Mouse (Mus musculus): ENCODE data around the gene Trak1. TPM values are rescaled to one million over a fixed set of nuclear protein-coding genes. Genes with fewer than 3 reads are reported as not detected.
A peak's percentile ranks its signal among the peaks of the same experiment; 100 is the strongest.

Trak1 gene
- polyA plus RNA-seq, 1 experiment from 2014 or later: 9.3 TPM

DNA sequence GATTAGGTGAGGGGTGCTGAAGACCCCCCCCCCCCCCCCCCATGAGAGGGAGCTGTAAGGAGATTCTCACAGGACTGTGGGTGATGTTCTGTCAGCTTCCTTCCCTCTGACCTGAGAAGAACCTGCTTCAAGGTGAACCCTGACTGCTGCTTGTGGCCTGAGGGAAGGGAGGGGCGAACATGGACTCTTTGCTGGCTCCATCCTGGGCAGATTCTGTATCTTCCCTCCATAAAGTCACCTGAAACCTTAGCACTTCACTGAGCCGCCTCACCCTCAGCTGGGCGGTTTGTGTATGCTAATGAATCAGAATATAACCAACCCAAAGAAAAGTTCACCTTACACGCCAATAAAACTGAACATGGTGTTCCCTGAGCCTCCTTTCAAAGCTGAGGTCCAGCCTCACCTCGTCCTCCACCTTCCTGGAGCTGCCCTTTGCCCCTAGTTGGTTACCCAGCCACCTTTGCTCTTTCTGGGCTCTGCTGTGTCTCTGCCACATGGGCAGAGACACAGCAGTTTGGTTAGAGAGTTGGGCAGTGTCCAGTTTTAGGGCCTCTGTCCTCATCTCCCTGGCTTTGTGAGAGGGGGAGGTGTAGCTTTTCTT lies 45.3 kb downstream of the Trak1 start:
- Histone ChIP-seq H3K4me1 (ENCODE audit: control insufficient read depth, insufficient read depth, low read length) (peaks cover 13% of the 10 kb centered on the region), H3K4me3 (ENCODE audit: low read depth, low read length) (no peak overlapping the region), H3K36me3 (ENCODE audit: control insufficient read depth, insufficient read depth, low read length) (no peaks in the 10 kb centered on the region), H3K9ac (ENCODE audit: low read length) (no peak overlapping the region), H3K4me2 (ENCODE audit: low read depth, severe bottlenecking) (no peak overlapping the region), H3K27ac (replicated peaks; ENCODE audit: low read depth, low read length) (no peak overlapping the region), H3K27me3 (ENCODE audit: control insufficient read depth, insufficient read depth, low read length) (no peaks in the 10 kb centered on the region), H3K9me3 (ENCODE audit: control insufficient read depth, low read length) (no peaks in the 10 kb centered on the region)
- ATAC-seq (ENCODE audit: insufficient number of reproducible peaks, low FRiP score, low TSS enrichment, low read depth) (no peak), DNase-seq (ENCODE audit: low spot score) (no peak)
- 83% methylated on average over 5 of the region's 5 CpGs for WGBS

DNA sequence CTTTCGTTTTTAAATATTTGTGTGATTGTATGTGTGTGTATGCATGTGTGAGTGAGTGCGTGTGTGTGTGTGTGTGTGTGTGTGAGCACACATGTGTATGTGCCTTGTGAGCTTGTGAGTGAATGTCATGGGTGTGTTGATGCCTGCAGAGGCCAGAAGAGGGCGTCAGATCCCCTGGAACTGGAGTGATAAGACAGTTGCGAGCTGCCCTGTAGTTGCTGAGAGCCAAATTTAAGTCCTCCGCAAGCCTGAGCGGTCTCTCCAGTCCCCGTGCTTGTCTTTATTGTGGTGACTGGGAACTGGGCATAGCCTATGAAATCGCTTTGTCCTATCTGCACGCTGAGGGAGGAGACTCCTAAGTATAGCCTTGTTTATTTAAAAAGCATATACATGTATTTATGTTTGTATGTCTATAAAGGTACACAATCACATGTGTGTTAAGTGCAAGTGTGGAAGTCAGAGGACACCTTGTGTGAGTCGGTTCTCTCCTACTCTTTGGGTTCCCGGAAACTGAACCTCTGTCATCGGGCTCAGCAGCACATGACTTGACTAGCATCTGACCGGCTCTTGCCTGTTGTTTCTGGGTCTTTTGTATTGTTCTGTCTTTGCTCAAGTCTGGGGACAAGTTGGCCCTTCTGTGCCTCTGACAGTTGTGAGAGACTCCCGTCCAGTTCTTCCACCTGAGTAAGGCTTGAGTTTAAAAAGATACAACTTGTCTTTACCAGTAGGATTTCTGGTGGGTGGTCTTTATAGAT lies 46.0 kb downstream of the Trak1 start:
- no peaks in the 10 kb centered on the region for H3K9me3 ChIP-seq (ENCODE audit: control insufficient read depth, low read length)
- 87% methylated on average over 14 of the region's 14 CpGs for WGBS
- H3K27ac ChIP-seq (replicated peaks; ENCODE audit: low read depth, low read length): no peak overlapping the region
- H3K4me2 ChIP-seq (ENCODE audit: low read depth, severe bottlenecking): no peak overlapping the region
- no peak for ATAC-seq (ENCODE audit: insufficient number of reproducible peaks, low FRiP score, low TSS enrichment, low read depth)
- H3K9ac ChIP-seq (ENCODE audit: low read length): no peak overlapping the region
- H3K4me3 ChIP-seq (ENCODE audit: low read depth, low read length): no peak overlapping the region
- no peak for DNase-seq (ENCODE audit: low spot score)
- H3K36me3 ChIP-seq (ENCODE audit: control insufficient read depth, insufficient read depth, low read length): no peaks in the 10 kb centered on the region
- peaks cover 15% of the 10 kb centered on the region for H3K4me1 ChIP-seq (ENCODE audit: control insufficient read depth, insufficient read depth, low read length)
- H3K27me3 ChIP-seq (ENCODE audit: control insufficient read depth, insufficient read depth, low read length): no peaks in the 10 kb centered on the region

DNA sequence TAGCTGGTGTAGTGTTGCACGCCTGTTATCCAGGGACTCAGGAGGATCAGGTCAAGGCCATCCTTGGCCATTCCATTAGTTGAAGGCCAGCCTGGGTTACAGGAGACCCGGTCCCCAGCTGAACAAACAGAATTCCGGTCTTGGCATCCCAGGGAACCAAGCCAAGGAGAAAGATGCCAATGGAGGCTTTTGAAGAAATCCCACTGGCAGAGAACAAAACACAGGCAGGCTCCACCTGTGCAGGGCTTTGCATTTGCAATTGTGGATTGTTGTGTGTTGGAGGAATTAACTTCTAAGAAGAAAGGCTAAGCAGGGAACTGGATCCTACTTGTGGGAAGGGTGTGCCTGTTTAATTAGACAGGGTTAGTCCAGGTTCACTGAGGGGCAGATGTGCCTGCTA lies 47.0 kb downstream of the Trak1 start:
- Histone ChIP-seq H3K4me1 (ENCODE audit: control insufficient read depth, insufficient read depth, low read length) (peaks cover 24% of the 10 kb centered on the region), H3K4me3 (ENCODE audit: low read depth, low read length) (no peak overlapping the region), H3K9me3 (ENCODE audit: control insufficient read depth, low read length) (no peaks in the 10 kb centered on the region), H3K27me3 (ENCODE audit: control insufficient read depth, insufficient read depth, low read length) (no peaks in the 10 kb centered on the region), H3K27ac (replicated peaks; ENCODE audit: low read depth, low read length) (no peak overlapping the region), H3K4me2 (ENCODE audit: low read depth, severe bottlenecking) (no peak overlapping the region), H3K36me3 (ENCODE audit: control insufficient read depth, insufficient read depth, low read length) (no peaks in the 10 kb centered on the region), H3K9ac (ENCODE audit: low read length) (no peak overlapping the region)
- DNase-seq (ENCODE audit: low spot score) (no peak), ATAC-seq (ENCODE audit: insufficient number of reproducible peaks, low FRiP score, low TSS enrichment, low read depth) (no peak)
- WGBS: 80% methylated on average over 3 of the region's 3 CpGs

DNA sequence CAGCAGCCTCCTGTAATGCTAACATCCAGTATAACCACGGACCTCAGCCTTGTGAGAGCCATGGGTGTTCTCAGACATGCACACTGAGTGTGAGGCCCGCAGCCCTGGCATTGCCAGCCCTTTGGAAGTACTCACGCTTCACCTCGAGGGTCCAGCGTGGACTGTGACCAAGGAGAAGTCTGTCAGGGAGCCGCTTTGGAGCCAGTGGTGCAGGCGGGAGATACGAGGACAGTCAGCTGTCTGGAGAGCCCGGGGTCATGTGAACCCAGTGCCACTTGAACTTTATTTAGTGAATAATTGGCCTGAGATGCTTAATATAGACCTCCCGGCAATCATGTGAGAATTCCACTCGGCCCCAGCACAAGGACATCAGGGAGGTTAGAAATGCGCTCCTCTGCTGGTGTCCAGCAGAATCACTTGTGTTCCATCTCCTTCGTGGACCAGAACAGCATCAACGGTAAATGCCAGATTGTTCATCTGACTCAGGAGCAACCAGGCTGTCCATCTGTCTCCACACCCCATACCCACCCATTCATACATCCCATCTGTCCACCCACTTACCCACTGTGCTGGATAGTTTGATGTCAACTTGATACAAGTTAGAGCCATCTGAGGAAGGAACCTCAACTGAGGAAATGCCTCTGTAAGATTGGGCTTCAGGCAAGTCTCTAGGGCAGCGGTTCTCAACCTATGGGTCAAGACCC lies 48.3 kb downstream of the Trak1 start:
- H3K4me3 ChIP-seq (ENCODE audit: low read depth, low read length): no peak overlapping the region
- DNase-seq (ENCODE audit: low spot score) (no peak), ATAC-seq (ENCODE audit: insufficient number of reproducible peaks, low FRiP score, low TSS enrichment, low read depth) (no peak)
- no peaks in the 10 kb centered on the region for H3K36me3 ChIP-seq (ENCODE audit: control insufficient read depth, insufficient read depth, low read length)
- no peak overlapping the region for H3K4me2 ChIP-seq (ENCODE audit: low read depth, severe bottlenecking)
- H3K9ac ChIP-seq (ENCODE audit: low read length): no peak overlapping the region
- peaks cover 24% of the 10 kb centered on the region for H3K4me1 ChIP-seq (ENCODE audit: control insufficient read depth, insufficient read depth, low read length)
- H3K9me3 ChIP-seq (ENCODE audit: control insufficient read depth, low read length): no peaks in the 10 kb centered on the region
- no peaks in the 10 kb centered on the region for H3K27me3 ChIP-seq (ENCODE audit: control insufficient read depth, insufficient read depth, low read length)
- H3K27ac ChIP-seq (replicated peaks; ENCODE audit: low read depth, low read length): no peak overlapping the region
- WGBS: 92% methylated on average over 15 of the region's 15 CpGs

DNA sequence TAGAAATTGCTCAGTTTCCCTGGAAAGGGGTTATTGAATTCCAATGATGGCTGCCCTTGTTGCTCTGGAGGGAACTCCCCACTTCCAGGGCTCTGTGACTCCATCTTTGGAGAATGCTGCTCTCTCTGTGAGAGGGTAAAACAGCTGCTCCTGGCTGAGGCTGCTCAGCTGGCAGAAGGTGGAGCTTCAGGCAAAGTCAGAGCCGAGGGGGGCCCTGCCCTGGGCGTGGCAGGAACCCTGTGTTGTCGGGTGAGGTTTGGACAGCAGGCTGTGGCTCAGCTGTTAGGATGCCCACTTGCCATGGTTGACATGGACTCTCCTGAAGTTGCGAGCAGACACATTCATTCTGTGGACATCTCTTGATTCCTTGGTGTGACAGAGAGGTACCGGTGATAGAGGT lies 49.3 kb downstream of the Trak1 start:
- H3K36me3 ChIP-seq (ENCODE audit: control insufficient read depth, insufficient read depth, low read length): no peaks in the 10 kb centered on the region
- H3K4me2 ChIP-seq (ENCODE audit: low read depth, severe bottlenecking): no peak overlapping the region
- no peak overlapping the region for H3K9ac ChIP-seq (ENCODE audit: low read length)
- no peaks in the 10 kb centered on the region for H3K9me3 ChIP-seq (ENCODE audit: control insufficient read depth, low read length)
- no peak overlapping the region for H3K27ac ChIP-seq (replicated peaks; ENCODE audit: low read depth, low read length)
- DNase-seq (ENCODE audit: low spot score): no peak
- peaks cover 32% of the 10 kb centered on the region for H3K4me1 ChIP-seq (ENCODE audit: control insufficient read depth, insufficient read depth, low read length)
- no peak for ATAC-seq (ENCODE audit: insufficient number of reproducible peaks, low FRiP score, low TSS enrichment, low read depth)
- 75% methylated on average over 5 of the region's 5 CpGs for WGBS
- H3K27me3 ChIP-seq (ENCODE audit: control insufficient read depth, insufficient read depth, low read length): no peaks in the 10 kb centered on the region
- no peak overlapping the region for H3K4me3 ChIP-seq (ENCODE audit: low read depth, low read length)

DNA sequence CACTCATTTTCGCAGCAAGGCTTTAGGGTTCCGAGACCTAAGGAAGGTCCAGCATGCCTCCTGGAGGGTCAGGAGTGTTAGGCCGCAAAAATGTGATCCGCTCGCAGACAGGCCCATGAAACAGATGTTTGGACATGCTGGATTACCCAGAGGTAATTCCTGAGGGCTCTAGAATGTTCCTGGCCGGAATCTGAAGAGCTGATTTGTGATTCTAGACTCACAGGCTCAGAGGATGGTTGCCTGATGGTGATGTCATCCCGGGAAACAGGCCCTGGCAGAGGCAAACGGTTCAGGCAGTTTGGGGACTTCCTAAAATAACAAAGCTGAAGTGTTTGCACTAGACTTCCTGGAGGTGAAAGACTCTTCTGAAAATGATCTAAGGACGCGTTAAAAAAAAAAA lies 50.7 kb downstream of the Trak1 start:
- no peak for ATAC-seq (ENCODE audit: insufficient number of reproducible peaks, low FRiP score, low TSS enrichment, low read depth)
- Histone ChIP-seq H3K36me3 (ENCODE audit: control insufficient read depth, insufficient read depth, low read length) (no peaks in the 10 kb centered on the region), H3K27ac (replicated peaks; ENCODE audit: low read depth, low read length) (no peak overlapping the region), H3K4me3 (ENCODE audit: low read depth, low read length) (no peak overlapping the region), H3K9ac (ENCODE audit: low read length) (no peak overlapping the region), H3K4me1 (ENCODE audit: control insufficient read depth, insufficient read depth, low read length) (peaks cover 28% of the 10 kb centered on the region), H3K4me2 (ENCODE audit: low read depth, severe bottlenecking) (no peak overlapping the region), H3K9me3 (ENCODE audit: control insufficient read depth, low read length) (no peaks in the 10 kb centered on the region), H3K27me3 (ENCODE audit: control insufficient read depth, insufficient read depth, low read length) (no peaks in the 10 kb centered on the region)
- 46% methylated on average over 10 of the region's 10 CpGs for WGBS
- DNase-seq (ENCODE audit: low spot score): no peak

DNA sequence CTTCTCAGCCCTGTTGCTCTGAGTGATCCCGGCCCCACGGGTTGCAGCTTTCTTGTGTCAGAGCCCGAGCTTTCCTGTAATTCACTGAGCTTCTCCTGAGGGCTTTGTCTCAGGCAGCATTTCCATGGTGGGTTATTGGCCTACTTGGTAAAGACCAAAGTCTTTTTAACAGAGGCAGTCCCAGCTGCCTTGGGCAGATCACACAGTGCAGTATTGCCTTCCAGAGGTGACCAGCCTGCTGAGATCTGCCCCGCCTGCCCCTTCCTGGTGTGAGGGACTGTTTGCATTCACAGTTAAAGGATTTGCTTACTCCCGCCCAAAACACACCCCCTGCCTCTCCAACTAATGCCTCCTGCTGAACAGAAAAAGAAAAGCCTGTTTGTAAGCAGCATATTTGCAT lies 51.2 kb downstream of the Trak1 start:
- ATAC-seq (ENCODE audit: insufficient number of reproducible peaks, low FRiP score, low TSS enrichment, low read depth) (no peak), DNase-seq (ENCODE audit: low spot score) (peak; percentile 50)
- H3K27me3 ChIP-seq (ENCODE audit: control insufficient read depth, insufficient read depth, low read length): no peaks in the 10 kb centered on the region
- no peak overlapping the region for H3K27ac ChIP-seq (replicated peaks; ENCODE audit: low read depth, low read length)
- H3K4me3 ChIP-seq (ENCODE audit: low read depth, low read length): no peak overlapping the region
- 9% methylated on average over 5 of the region's 5 CpGs for WGBS
- no peak overlapping the region for H3K9ac ChIP-seq (ENCODE audit: low read length)
- no peaks in the 10 kb centered on the region for H3K36me3 ChIP-seq (ENCODE audit: control insufficient read depth, insufficient read depth, low read length)
- H3K4me2 ChIP-seq (ENCODE audit: low read depth, severe bottlenecking): no peak overlapping the region
- H3K4me1 ChIP-seq (ENCODE audit: control insufficient read depth, insufficient read depth, low read length): peaks cover 28% of the 10 kb centered on the region
- no peaks in the 10 kb centered on the region for H3K9me3 ChIP-seq (ENCODE audit: control insufficient read depth, low read length)

DNA sequence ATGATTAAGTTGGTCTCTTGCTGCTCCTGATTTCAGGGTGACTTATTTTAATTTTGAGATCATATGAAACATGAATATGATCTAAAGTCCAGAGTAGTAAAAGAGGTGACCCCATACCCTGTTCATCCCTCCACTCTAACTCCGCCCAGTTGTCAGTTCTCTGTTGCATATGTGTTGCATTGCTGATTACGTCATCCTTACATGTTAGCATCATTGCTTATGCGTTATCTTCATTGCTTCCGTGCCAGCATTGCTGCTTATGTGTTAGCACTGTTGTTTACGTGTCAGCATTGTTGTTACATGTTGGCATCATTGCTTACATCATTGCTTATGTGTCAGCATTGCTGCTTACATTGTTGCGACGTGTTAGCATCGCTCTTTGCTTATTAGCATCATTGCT lies 51.8 kb downstream of the Trak1 start:
- Histone ChIP-seq H3K4me1 (ENCODE audit: control insufficient read depth, insufficient read depth, low read length) (peaks cover 26% of the 10 kb centered on the region), H3K27ac (replicated peaks; ENCODE audit: low read depth, low read length) (no peak overlapping the region), H3K4me3 (ENCODE audit: low read depth, low read length) (no peak overlapping the region), H3K36me3 (ENCODE audit: control insufficient read depth, insufficient read depth, low read length) (no peaks in the 10 kb centered on the region), H3K4me2 (ENCODE audit: low read depth, severe bottlenecking) (no peak overlapping the region), H3K9me3 (ENCODE audit: control insufficient read depth, low read length) (no peaks in the 10 kb centered on the region), H3K27me3 (ENCODE audit: control insufficient read depth, insufficient read depth, low read length) (no peaks in the 10 kb centered on the region), H3K9ac (ENCODE audit: low read length) (no peak overlapping the region)
- DNase-seq (ENCODE audit: low spot score): no peak
- no peak for ATAC-seq (ENCODE audit: insufficient number of reproducible peaks, low FRiP score, low TSS enrichment, low read depth)
- 92% methylated on average over 8 of the region's 8 CpGs for WGBS

All from limb, embryonic 11.5 days (tissue).